Mouse (Mus musculus): ENCODE data around the gene Tmeff1. TPM values are rescaled to one million over a fixed set of nuclear protein-coding genes. Genes with fewer than 3 reads are reported as not detected.

Gene Tmeff1
- polyA plus RNA-seq, 1 experiment from 2014 or later, result 35.8 TPM

- no peaks in the 10 kb centered on the region for H3K9me3 ChIP-seq (ENCODE audit: control insufficient read depth, low read depth, low read length)
- WGBS, result 94% methylated on average over 17 of the region's 17 CpGs
- H3K4me2 ChIP-seq (replicated peaks; ENCODE audit: low read depth, low read length), result no peak overlapping the region
- H3K4me3 ChIP-seq (ENCODE audit: low read depth, low read length), result no peak overlapping the region
- H3K27ac ChIP-seq (ENCODE audit: low read length), result no peak overlapping the region
- no peak for ATAC-seq (ENCODE audit: insufficient number of reproducible peaks, insufficient read depth, low FRiP score, low read depth)
- H3K36me3 ChIP-seq (ENCODE audit: control insufficient read depth, insufficient read depth, low read length), result peaks cover 16% of the 10 kb centered on the region
- no peaks in the 10 kb centered on the region for H3K4me1 ChIP-seq (ENCODE audit: control insufficient read depth, insufficient read depth, low read length)
- H3K9ac ChIP-seq (replicated peaks; ENCODE audit: low read depth, low read length), result no peak overlapping the region
- no peaks in the 10 kb centered on the region for H3K27me3 ChIP-seq (ENCODE audit: control insufficient read depth, insufficient read depth, low read length)
Measured at GRCm38 (mm10) chr4:48639503-48639902, 54.5 kb downstream of the Tmeff1 start.

DNA sequence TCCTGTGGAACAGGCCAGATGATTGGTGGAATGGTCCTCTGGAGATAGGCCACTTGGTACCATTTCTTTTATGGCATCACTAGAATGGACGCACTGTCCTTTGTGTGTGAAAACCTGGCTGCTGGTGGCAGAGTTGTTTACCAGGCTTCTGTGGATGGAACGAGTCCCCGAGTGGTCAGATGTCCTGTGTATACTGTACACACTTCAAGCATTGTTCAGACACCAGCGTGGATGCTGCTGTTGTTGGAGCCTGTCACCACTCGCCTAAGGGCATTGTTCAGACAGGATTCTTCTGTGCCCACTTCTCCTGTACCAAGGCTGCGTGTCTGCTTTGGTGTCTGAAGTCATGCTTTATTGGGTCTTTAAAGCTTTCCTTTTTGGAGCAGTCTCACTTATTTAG lies 58.8 kb downstream of the Tmeff1 start:
- H3K4me2 ChIP-seq (replicated peaks; ENCODE audit: low read depth, low read length), result no peak overlapping the region
- peaks cover 28% of the 10 kb centered on the region for H3K36me3 ChIP-seq (ENCODE audit: control insufficient read depth, insufficient read depth, low read length)
- no peaks in the 10 kb centered on the region for H3K4me1 ChIP-seq (ENCODE audit: control insufficient read depth, insufficient read depth, low read length)
- no peaks in the 10 kb centered on the region for H3K9me3 ChIP-seq (ENCODE audit: control insufficient read depth, low read depth, low read length)
- H3K9ac ChIP-seq (replicated peaks; ENCODE audit: low read depth, low read length), result no peak overlapping the region
- no peak overlapping the region for H3K27ac ChIP-seq (ENCODE audit: low read length)
- no peaks in the 10 kb centered on the region for H3K27me3 ChIP-seq (ENCODE audit: control insufficient read depth, insufficient read depth, low read length)
- H3K4me3 ChIP-seq (ENCODE audit: low read depth, low read length), result no peak overlapping the region
- WGBS, result 80% methylated on average over 6 of the region's 6 CpGs
- ATAC-seq (ENCODE audit: insufficient number of reproducible peaks, insufficient read depth, low FRiP score, low read depth), result no peak

- 95% methylated on average over 5 of the region's 5 CpGs for WGBS
- H3K27ac ChIP-seq (ENCODE audit: low read length), result no peak overlapping the region
- peaks cover 17% of the 10 kb centered on the region for H3K36me3 ChIP-seq (ENCODE audit: control insufficient read depth, insufficient read depth, low read length)
- no peak for ATAC-seq (ENCODE audit: insufficient number of reproducible peaks, insufficient read depth, low FRiP score, low read depth)
- H3K4me3 ChIP-seq (ENCODE audit: low read depth, low read length), result no peak overlapping the region
- H3K9me3 ChIP-seq (ENCODE audit: control insufficient read depth, low read depth, low read length), result no peaks in the 10 kb centered on the region
- no peak overlapping the region for H3K9ac ChIP-seq (replicated peaks; ENCODE audit: low read depth, low read length)
- H3K27me3 ChIP-seq (ENCODE audit: control insufficient read depth, insufficient read depth, low read length), result no peaks in the 10 kb centered on the region
- H3K4me1 ChIP-seq (ENCODE audit: control insufficient read depth, insufficient read depth, low read length), result no peaks in the 10 kb centered on the region
- no peak overlapping the region for H3K4me2 ChIP-seq (replicated peaks; ENCODE audit: low read depth, low read length)
Measured at GRCm38 (mm10) chr4:48646143-48646542, 61.2 kb downstream of the Tmeff1 start.

DNA sequence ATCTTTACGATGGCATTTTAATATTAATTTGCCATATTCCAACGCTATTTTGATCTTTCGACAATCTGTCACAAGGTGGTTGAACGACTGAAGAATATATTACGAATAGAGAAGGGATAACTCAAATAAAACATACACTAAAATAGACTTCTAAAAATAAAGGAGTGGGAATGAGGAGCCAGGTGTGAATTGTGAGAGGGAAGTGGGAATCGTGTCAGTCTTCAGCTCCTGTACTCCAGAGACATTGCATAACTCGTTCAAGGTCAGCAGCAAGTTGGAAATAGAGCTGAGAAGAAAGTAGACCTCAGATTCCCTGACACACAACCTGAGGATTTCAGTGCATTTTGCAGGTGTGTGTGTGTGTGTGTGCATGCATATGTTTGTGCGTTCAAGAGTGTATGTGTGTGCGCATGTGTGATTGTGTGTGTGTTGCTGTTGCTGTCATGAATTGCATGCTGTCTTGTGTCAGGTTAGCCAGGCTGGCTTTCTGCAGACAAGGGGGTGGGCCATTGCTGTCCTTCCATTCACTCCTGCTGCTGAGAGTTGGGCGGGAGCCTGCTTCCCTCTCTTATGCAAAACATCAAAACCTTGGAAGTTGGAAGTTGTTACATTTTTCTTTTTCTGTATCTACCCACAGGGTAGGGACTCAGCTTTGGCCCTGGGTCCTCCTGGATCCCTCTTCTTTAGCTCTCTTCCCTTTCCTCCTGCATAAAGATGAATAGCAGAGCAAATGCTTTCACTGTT lies 65.8 kb downstream of the Tmeff1 start:
- H3K27me3 ChIP-seq (ENCODE audit: control insufficient read depth, insufficient read depth, low read length), result no peaks in the 10 kb centered on the region
- no peaks in the 10 kb centered on the region for H3K9me3 ChIP-seq (ENCODE audit: control insufficient read depth, low read depth, low read length)
- H3K4me1 ChIP-seq (ENCODE audit: control insufficient read depth, insufficient read depth, low read length), result no peaks in the 10 kb centered on the region
- no peak overlapping the region for H3K4me2 ChIP-seq (replicated peaks; ENCODE audit: low read depth, low read length)
- no peak overlapping the region for H3K4me3 ChIP-seq (ENCODE audit: low read depth, low read length)
- ATAC-seq (ENCODE audit: insufficient number of reproducible peaks, insufficient read depth, low FRiP score, low read depth), result no peak
- no peak overlapping the region for H3K9ac ChIP-seq (replicated peaks; ENCODE audit: low read depth, low read length)
- no peak overlapping the region for H3K27ac ChIP-seq (ENCODE audit: low read length)
- H3K36me3 ChIP-seq (ENCODE audit: control insufficient read depth, insufficient read depth, low read length), result peaks cover 20% of the 10 kb centered on the region
- 92% methylated on average over 10 of the region's 10 CpGs for WGBS

DNA sequence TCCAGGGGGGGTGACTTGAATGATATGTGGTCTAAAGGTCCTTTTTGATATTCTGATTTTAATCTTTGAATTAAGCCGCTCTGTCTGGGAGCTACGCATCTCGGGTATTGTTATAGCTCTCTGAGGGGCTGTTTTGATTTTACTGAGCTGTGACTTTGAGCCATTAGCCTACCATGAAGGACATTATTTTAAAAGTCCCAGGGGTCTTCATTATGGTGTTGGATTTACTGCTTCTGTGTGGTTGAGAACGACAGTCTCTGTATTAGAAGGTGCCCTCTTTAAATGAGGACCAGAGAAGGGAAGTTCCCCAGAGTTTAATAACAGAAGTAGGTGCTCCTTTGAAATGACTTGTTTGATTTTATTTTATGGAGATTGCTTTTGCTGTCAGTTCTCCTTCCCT lies 69.1 kb downstream of the Tmeff1 start:
- Histone ChIP-seq H3K9me3 (ENCODE audit: control insufficient read depth, low read depth, low read length) (no peaks in the 10 kb centered on the region), H3K27ac (ENCODE audit: low read length) (no peak overlapping the region), H3K4me3 (ENCODE audit: low read depth, low read length) (no peak overlapping the region), H3K9ac (replicated peaks; ENCODE audit: low read depth, low read length) (no peak overlapping the region), H3K27me3 (ENCODE audit: control insufficient read depth, insufficient read depth, low read length) (no peaks in the 10 kb centered on the region), H3K36me3 (ENCODE audit: control insufficient read depth, insufficient read depth, low read length) (peaks cover 14% of the 10 kb centered on the region; the same call in 1 of the 2 replicates), H3K4me2 (replicated peaks; ENCODE audit: low read depth, low read length) (no peak overlapping the region), H3K4me1 (ENCODE audit: control insufficient read depth, insufficient read depth, low read length) (no peaks in the 10 kb centered on the region)
- WGBS, result 90% methylated on average over 4 of the region's 4 CpGs
- ATAC-seq (ENCODE audit: insufficient number of reproducible peaks, insufficient read depth, low FRiP score, low read depth), result no peak

- no peak overlapping the region for H3K4me2 ChIP-seq (replicated peaks; ENCODE audit: low read depth, low read length)
- no peak overlapping the region for H3K4me3 ChIP-seq (ENCODE audit: low read depth, low read length)
- no peak overlapping the region for H3K27ac ChIP-seq (ENCODE audit: low read length)
- H3K27me3 ChIP-seq (ENCODE audit: control insufficient read depth, insufficient read depth, low read length), result no peaks in the 10 kb centered on the region
- peaks cover 13% of the 10 kb centered on the region; the same call in 1 of the 2 replicates for H3K36me3 ChIP-seq (ENCODE audit: control insufficient read depth, insufficient read depth, low read length)
- no peak for ATAC-seq (ENCODE audit: insufficient number of reproducible peaks, insufficient read depth, low FRiP score, low read depth)
- H3K9ac ChIP-seq (replicated peaks; ENCODE audit: low read depth, low read length), result no peak overlapping the region
- H3K4me1 ChIP-seq (ENCODE audit: control insufficient read depth, insufficient read depth, low read length), result no peaks in the 10 kb centered on the region
- no peaks in the 10 kb centered on the region for H3K9me3 ChIP-seq (ENCODE audit: control insufficient read depth, low read depth, low read length)
- WGBS, result 94% methylated on average over 8 of the region's 8 CpGs
Measured at GRCm38 (mm10) chr4:48656530-48656929, 71.6 kb downstream of the Tmeff1 start.

DNA sequence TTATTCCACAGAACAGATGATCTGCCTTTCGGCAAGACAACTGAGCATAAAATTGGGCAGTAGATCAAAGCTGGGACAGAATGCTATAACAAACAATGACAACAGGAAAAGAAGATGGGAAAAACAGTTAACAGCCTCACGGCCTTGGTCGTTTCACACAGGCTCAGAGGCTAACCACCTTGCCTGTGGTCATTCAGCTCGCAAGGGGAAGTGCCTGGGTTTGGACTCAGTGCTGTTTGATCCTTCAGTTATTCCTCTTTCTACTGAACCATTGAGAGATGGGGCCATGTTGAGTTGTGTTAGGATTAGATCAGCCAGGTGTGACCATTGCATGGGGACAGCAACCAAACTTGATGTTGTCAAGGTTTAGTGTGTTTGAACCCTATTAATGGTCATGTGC lies 75.2 kb downstream of the Tmeff1 start:
- Histone ChIP-seq H3K27me3 (ENCODE audit: control insufficient read depth, insufficient read depth, low read length) (no peaks in the 10 kb centered on the region), H3K36me3 (ENCODE audit: control insufficient read depth, insufficient read depth, low read length) (peaks cover 24% of the 10 kb centered on the region), H3K9ac (replicated peaks; ENCODE audit: low read depth, low read length) (no peak overlapping the region), H3K27ac (ENCODE audit: low read length) (no peak overlapping the region), H3K4me2 (replicated peaks; ENCODE audit: low read depth, low read length) (no peak overlapping the region), H3K4me3 (ENCODE audit: low read depth, low read length) (no peak overlapping the region), H3K4me1 (ENCODE audit: control insufficient read depth, insufficient read depth, low read length) (no peaks in the 10 kb centered on the region), H3K9me3 (ENCODE audit: control insufficient read depth, low read depth, low read length) (no peaks in the 10 kb centered on the region)
- ATAC-seq (ENCODE audit: insufficient number of reproducible peaks, insufficient read depth, low FRiP score, low read depth), result no peak
- WGBS, result 88% methylated on average over 4 of the region's 4 CpGs

DNA sequence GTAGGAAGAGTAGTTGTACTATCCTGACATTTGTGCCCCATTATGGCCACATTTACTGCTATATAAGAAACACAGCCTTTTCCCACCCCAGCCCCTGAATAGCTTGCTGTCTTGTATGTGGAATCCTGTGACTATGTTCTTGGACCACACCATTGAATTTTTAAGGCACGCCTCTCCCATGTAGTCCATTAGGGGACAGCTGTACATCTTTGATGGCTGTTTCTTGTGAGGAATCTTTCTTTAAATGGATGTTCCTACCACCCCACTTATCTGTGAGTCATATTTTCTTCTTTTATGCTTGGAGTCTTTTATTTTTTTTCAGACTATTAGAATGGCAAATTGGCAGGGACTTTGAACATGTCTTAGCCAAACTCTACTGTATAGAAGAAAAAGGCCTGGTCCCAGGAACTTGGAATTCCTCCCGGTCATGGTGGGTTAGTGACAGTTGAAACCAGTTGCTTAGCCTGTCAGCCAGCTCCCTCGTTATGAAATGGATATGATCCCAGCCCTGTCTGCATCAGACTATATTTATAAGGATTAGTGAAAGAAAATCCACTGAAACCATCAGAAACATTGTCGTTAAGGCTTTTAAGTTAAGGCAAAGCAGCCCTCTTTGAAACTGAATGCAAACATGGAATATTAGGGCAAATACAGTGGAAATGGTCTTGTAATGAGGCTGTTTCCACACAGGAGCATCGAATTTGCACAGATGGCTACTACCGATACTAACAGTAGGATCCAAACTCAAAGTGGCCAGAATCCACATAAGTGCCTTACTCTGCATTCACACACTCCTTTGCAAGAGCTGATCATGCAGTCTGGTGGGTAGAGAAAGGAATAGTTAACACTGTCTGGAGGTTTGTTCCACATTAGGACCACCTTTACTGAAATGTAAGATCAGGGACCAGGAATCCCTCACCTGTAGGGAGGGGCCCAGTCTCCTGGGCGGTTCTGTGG lies 75.9 kb downstream of the Tmeff1 start:
- H3K4me1 ChIP-seq (ENCODE audit: control insufficient read depth, insufficient read depth, low read length), result no peaks in the 10 kb centered on the region
- H3K27ac ChIP-seq (ENCODE audit: low read length), result no peak overlapping the region
- peaks cover 30% of the 10 kb centered on the region for H3K36me3 ChIP-seq (ENCODE audit: control insufficient read depth, insufficient read depth, low read length)
- no peak for ATAC-seq (ENCODE audit: insufficient number of reproducible peaks, insufficient read depth, low FRiP score, low read depth)
- no peaks in the 10 kb centered on the region for H3K9me3 ChIP-seq (ENCODE audit: control insufficient read depth, low read depth, low read length)
- H3K9ac ChIP-seq (replicated peaks; ENCODE audit: low read depth, low read length), result no peak overlapping the region
- H3K4me3 ChIP-seq (ENCODE audit: low read depth, low read length), result no peak overlapping the region
- 90% methylated on average over 7 of the region's 7 CpGs for WGBS
- H3K27me3 ChIP-seq (ENCODE audit: control insufficient read depth, insufficient read depth, low read length), result no peaks in the 10 kb centered on the region
- no peak overlapping the region for H3K4me2 ChIP-seq (replicated peaks; ENCODE audit: low read depth, low read length)
